In the genomic region with DNA sequence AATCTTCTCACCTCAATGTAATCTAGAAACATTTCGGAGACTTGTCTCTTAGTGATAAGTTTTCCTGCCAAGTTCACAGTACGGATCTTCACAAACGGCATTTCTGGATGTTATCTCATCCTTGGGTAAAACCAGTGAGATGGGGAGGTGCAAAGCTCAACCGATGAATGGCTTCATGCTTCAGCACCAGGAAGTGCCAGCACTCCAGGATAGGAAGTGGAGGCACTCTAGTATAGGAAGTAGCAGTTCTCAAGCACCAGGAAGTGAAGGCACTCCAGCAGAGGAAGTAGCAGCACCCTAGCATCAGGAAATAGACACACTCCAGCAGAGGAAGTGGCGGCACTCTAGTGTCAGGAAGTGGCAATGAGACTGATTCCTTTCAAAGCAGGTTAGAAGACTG, we compare ENCODE assay signal across 14 mouse cellular contexts. TPM values are rescaled to one million over a fixed set of nuclear protein-coding genes. Genes with fewer than 3 reads are reported as not detected.
A peak's percentile ranks its signal among the peaks of the same experiment; 100 is the strongest.
DNase-seq lines count a peak whose midpoint lies in the region; ATAC-seq lines count a peak whose summit lies in the region.
"Had no signal": no experiment of that assay in that cellular context is flagged by ENCODE, and none has a peak within 500 bp of the region (broad histone marks: within the 10 kb centered on the region; RNA-seq: fewer than 3 reads in every experiment).

No protein-coding gene starts in this region.

- WGBS in heart, embryonic 15.5 days, result 60% methylated on average over 5 of the region's 5 CpGs
- 50% methylated on average over 5 of the region's 5 CpGs for WGBS in heart, embryonic 12.5 days
- 95% methylated on average over 5 of the region's 5 CpGs for WGBS in neural tube, embryonic 15.5 days

- peak overlapping the region; percentile 24; the same call in 1 of the 2 replicates for H3K27ac ChIP-seq in heart, embryonic 15.5 days
- H3K27ac ChIP-seq in heart, embryonic 12.5 days (ENCODE audit: poor library complexity, severe bottlenecking), result no peak overlapping the region
- no peak overlapping the region for H3K27ac ChIP-seq in neural tube, embryonic 15.5 days (replicated peaks)
- H3K27ac ChIP-seq: embryonic facial prominence, embryonic 12.5 days; forebrain, embryonic 10.5 days; liver, embryonic 13.5 days had no signal

- H3K4me2 ChIP-seq in heart, embryonic 15.5 days, result no peak overlapping the region
- no peak overlapping the region for H3K4me2 ChIP-seq in heart, embryonic 12.5 days
- no peak overlapping the region for H3K4me2 ChIP-seq in neural tube, embryonic 15.5 days
- H3K4me2 ChIP-seq: embryonic facial prominence, embryonic 12.5 days; liver, embryonic 13.5 days had no signal

- H3K4me3 ChIP-seq in heart, embryonic 15.5 days, result no peak overlapping the region
- H3K4me3 ChIP-seq in heart, embryonic 12.5 days, result no peak overlapping the region
- H3K4me3 ChIP-seq in neural tube, embryonic 15.5 days (replicated peaks), result no peak overlapping the region
- H3K4me3 ChIP-seq: embryonic facial prominence, embryonic 12.5 days; forebrain, embryonic 10.5 days; liver, embryonic 13.5 days had no signal

- H3K4me1 ChIP-seq in heart, embryonic 15.5 days (replicated peaks), result peaks cover 3% of the 10 kb centered on the region; the same call in 1 of the 2 replicates
- peaks cover 8% of the 10 kb centered on the region for H3K4me1 ChIP-seq in heart, embryonic 12.5 days (replicated peaks)
- no peaks in the 10 kb centered on the region for H3K4me1 ChIP-seq in neural tube, embryonic 15.5 days

- no peaks in the 10 kb centered on the region for H3K27me3 ChIP-seq in heart, embryonic 15.5 days
- no peaks in the 10 kb centered on the region for H3K27me3 ChIP-seq in heart, embryonic 12.5 days (replicated peaks)
- no peaks in the 10 kb centered on the region for H3K27me3 ChIP-seq in neural tube, embryonic 15.5 days (replicated peaks)
- H3K27me3 ChIP-seq: embryonic facial prominence, embryonic 12.5 days; liver, embryonic 13.5 days had no signal

- no peaks in the 10 kb centered on the region for H3K36me3 ChIP-seq in heart, embryonic 15.5 days
- no peaks in the 10 kb centered on the region for H3K36me3 ChIP-seq in heart, embryonic 12.5 days
- no peaks in the 10 kb centered on the region for H3K36me3 ChIP-seq in neural tube, embryonic 15.5 days
- H3K36me3 ChIP-seq: embryonic facial prominence, embryonic 12.5 days; forebrain, embryonic 10.5 days; liver, embryonic 13.5 days had no signal

- DNase-seq in CD4-positive helper T cell, adult 2 months (ENCODE audit: low read depth, low spot score), result peak; percentile 71
- peak; percentile 60 for DNase-seq in induced T-regulatory cell, adult 2 months (ENCODE audit: low read depth)
- DNase-seq in thymus, postnatal 0 days (ENCODE audit: low spot score), result peak; percentile 69
- DNase-seq in embryo, embryonic 11 days, result no peak
- DNase-seq in cerebellum, adult 8-10 months, result no peak
- DNase-seq: cerebellum, postnatal 14 days; kidney, postnatal 4 days; liver, embryonic 13.5 days; lung, postnatal 4 days had no signal

- no peak for ATAC-seq in heart, embryonic 15.5 days (replicated peaks; ENCODE audit: insufficient number of reproducible peaks, insufficient read depth, low FRiP score, low read depth)
- no peak for ATAC-seq in heart, embryonic 12.5 days (ENCODE audit: insufficient number of reproducible peaks, low FRiP score)
- no peak for ATAC-seq in neural tube, embryonic 15.5 days (ENCODE audit: low FRiP score)

- no peak overlapping the region for H3K9ac ChIP-seq in heart, embryonic 15.5 days
- H3K9ac ChIP-seq in heart, embryonic 12.5 days, result no peak overlapping the region
- no peak overlapping the region for H3K9ac ChIP-seq in neural tube, embryonic 15.5 days (replicated peaks)
- H3K9ac ChIP-seq: embryonic facial prominence, embryonic 12.5 days; liver, embryonic 13.5 days had no signal

- no peaks in the 10 kb centered on the region for H3K9me3 ChIP-seq in heart, embryonic 15.5 days (replicated peaks)
- H3K9me3 ChIP-seq in heart, embryonic 12.5 days (replicated peaks), result no peaks in the 10 kb centered on the region
- no peaks in the 10 kb centered on the region for H3K9me3 ChIP-seq in neural tube, embryonic 15.5 days (replicated peaks)
- H3K9me3 ChIP-seq: embryonic facial prominence, embryonic 12.5 days; forebrain, embryonic 10.5 days; liver, embryonic 13.5 days had no signal

RNA-seq across cellular contexts. Expression of gene Fli1, which starts 27.9 kb away (rescaled TPM):
- polyA plus RNA-seq in heart, embryonic 15.5 days (2015; fragmentation: Nextera tagmentation; extraction: Ambion mirVana), result 20.6 and 21.8 TPM in 2 replicates
- 20.1 and 20.2 TPM in 2 replicates for polyA plus RNA-seq in heart, embryonic 12.5 days (2016; fragmentation: Nextera tagmentation; extraction: Ambion mirVana)
- polyA plus RNA-seq in thymus, postnatal 0 days (2015; fragmentation: Nextera tagmentation; extraction: Ambion mirVana), result 50.6 and 53.5 TPM in 2 replicates
- polyA plus RNA-seq in neural tube, embryonic 15.5 days (2015; fragmentation: Nextera tagmentation; extraction: Ambion mirVana), result 7.9 and 12.5 TPM in 2 replicates

Comparison
In these comparisons a context has a peak if more than half of its experiments do, and no peak if none do; other contexts are left out.
1. DNase-seq: peak in CD4-positive helper T cell, adult 2 months (single experiment), induced T-regulatory cell, adult 2 months (single experiment) and thymus, postnatal 0 days (single experiment); none in embryo, embryonic 11 days (single experiment) and cerebellum, adult 8-10 months (single experiment).